Mouse (Mus musculus) embryonic fibroblast, embryonic 13.5 days (primary cell): Measurements from ENCODE around the gene Ly6g5c.

Experiments
- CTCF ChIP-seq: IDR thresholded peaks from 2 replicates; pipeline ENCODE4 v1.5.1; 2011; ENCODE audit warnings: mild to moderate bottlenecking, control low read depth, low read length, moderate library complexity, borderline replicate concordance; ENCODE audit not compliant: insufficient read depth
- POLR2A ChIP-seq: IDR thresholded peaks from 2 replicates; pipeline ENCODE4 v1.6.1; 2011; ENCODE audit warnings: low read depth, mild to moderate bottlenecking, control low read depth, low read length, moderate library complexity

DNA sequence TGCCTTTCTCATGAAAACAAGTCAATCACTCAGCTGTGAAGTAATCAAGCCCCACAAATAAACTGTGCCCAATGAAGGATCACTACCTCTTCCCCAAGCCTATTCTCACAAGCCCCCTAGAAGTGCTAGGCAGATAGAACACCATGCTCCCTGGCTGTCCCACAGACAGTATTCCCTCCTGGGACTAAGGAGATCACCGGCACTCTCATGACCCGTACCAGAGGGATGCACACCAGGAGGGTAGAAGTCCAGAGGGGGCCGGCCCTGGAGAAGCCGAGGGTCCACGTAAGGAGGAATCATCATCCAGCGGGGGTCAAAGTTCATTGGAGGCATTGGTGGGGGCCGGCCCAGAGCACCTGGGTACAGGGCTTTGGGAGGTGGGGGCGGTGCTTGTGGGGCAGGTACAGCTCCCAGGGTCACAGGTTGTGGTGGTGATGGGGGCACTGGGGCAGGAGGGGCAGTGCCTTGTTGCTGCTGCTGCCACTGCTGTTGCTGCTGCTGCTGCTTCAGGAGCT is 49.6 kb downstream of the Ly6g5c start:
- TF ChIP-seq POLR2A (no peak), CTCF (no peak)
